Mouse (Mus musculus): ENCODE measurements around the gene Fam89b. TPM values are rescaled to one million over a fixed set of nuclear protein-coding genes. Genes with fewer than 3 reads are reported as not detected.
"Not testable (repeated sequence)": the region's sequence is repeated elsewhere in the genome, so short reads cannot be mapped to it uniquely, and the experiment has no call there.

Fam89b gene
- polyA plus RNA-seq, 1 experiment from 2014 or later, result 47.0 TPM

- Histone ChIP-seq H3K27ac (peak overlapping the region; percentile 93), H3K27me3 (no peaks in the 10 kb centered on the region), H3K9ac (peak overlapping the region; percentile 94), H3K9me3 (replicated peaks) (no peaks in the 10 kb centered on the region), H3K4me2 (peak overlapping the region; percentile 99), H3K4me3 (replicated peaks) (peak overlapping the region; percentile 79), H3K36me3 (peaks cover 66% of the 10 kb centered on the region), H3K4me1 (replicated peaks) (peaks cover 76% of the 10 kb centered on the region)
- WGBS (ENCODE audit: insufficient replicate concordance), result under 1% methylated on average over 7 of the region's 7 CpGs
- DNase-seq (no peak), ATAC-seq (ENCODE audit: low read depth) (no peak)
Observed at GRCm38 (mm10) chr19:5689088-5689428, 40.4 kb downstream of the Fam89b start.

- Histone ChIP-seq H3K9me3 (replicated peaks) (no peaks in the 10 kb centered on the region), H3K9ac (peak within 1 kb of the TSS; percentile 94), H3K36me3 (peaks cover 66% of the 10 kb centered on the region), H3K4me3 (replicated peaks) (peak within 1 kb of the TSS; percentile 79), H3K4me2 (peak within 1 kb of the TSS; percentile 99), H3K27me3 (no peaks in the 10 kb centered on the region), H3K4me1 (replicated peaks) (peaks cover 70% of the 10 kb centered on the region), H3K27ac (peak within 1 kb of the TSS; percentile 93)
- DNase-seq (peak; percentile 95), ATAC-seq (ENCODE audit: low read depth) (peak; percentile 79)
- under 1% methylated on average over 69 of the region's 69 CpGs for WGBS (ENCODE audit: insufficient replicate concordance)
Observed at GRCm38 (mm10) chr19:5688200-5689087, 41.0 kb downstream of the Fam89b start, which contains the start of the genes Map3k11 and Pcnx3. Map3k11 (plus strand) TSS chr19:5688742. Pcnx3 (minus strand) TSS chr19:5688908.

- no peak for ATAC-seq (ENCODE audit: low read depth)
Observed at GRCm38 (mm10) chr19:5687738-5688137, 41.7 kb downstream of the Fam89b start.

GRCm38 (mm10) chr19:5686954-5687353 is 42.5 kb downstream of the Fam89b start:
- Histone ChIP-seq H3K4me2 (peak overlapping the region; percentile 99), H3K4me3 (replicated peaks) (peak overlapping the region; percentile 79), H3K4me1 (replicated peaks) (peaks cover 55% of the 10 kb centered on the region), H3K27ac (peak overlapping the region; percentile 93), H3K9ac (peak overlapping the region; percentile 94), H3K36me3 (peaks cover 66% of the 10 kb centered on the region)
- H3K9me3 ChIP-seq (replicated peaks); ATAC-seq (ENCODE audit: low read depth); DNase-seq; H3K27me3 ChIP-seq: not testable (repeated sequence)
- WGBS (ENCODE audit: insufficient replicate concordance), result 81% methylated on average over 12 of the region's 12 CpGs

More at GRCm38 (mm10) chr19:5687738-5688137, 41.7 kb downstream of the Fam89b start:
- H3K27me3 ChIP-seq, result no peaks in the 10 kb centered on the region
- H3K27ac ChIP-seq, result peak overlapping the region; percentile 93
- peak overlapping the region; percentile 79 for H3K4me3 ChIP-seq (replicated peaks)
- peak overlapping the region; percentile 94 for H3K9ac ChIP-seq
- H3K4me2 ChIP-seq, result peak overlapping the region; percentile 99
- H3K36me3 ChIP-seq, result peaks cover 66% of the 10 kb centered on the region
- WGBS (ENCODE audit: insufficient replicate concordance), result 29% methylated on average over 9 of the region's 9 CpGs
- no peaks in the 10 kb centered on the region for H3K9me3 ChIP-seq (replicated peaks)
- peaks cover 63% of the 10 kb centered on the region for H3K4me1 ChIP-seq (replicated peaks)
- DNase-seq, result no peak

GRCm38 (mm10) chr19:5686437-5686836 is 43.0 kb downstream of the Fam89b start:
- DNase-seq, result peak; percentile 52
- H3K4me2 ChIP-seq, result peak overlapping the region; percentile 99
- H3K9ac ChIP-seq, result peak overlapping the region; percentile 94

GRCm38 (mm10) chr19:5685861-5686260 is 43.6 kb downstream of the Fam89b start:
- H3K36me3 ChIP-seq, result peaks cover 66% of the 10 kb centered on the region
- no peak for ATAC-seq (ENCODE audit: low read depth)
- peaks cover 44% of the 10 kb centered on the region for H3K4me1 ChIP-seq (replicated peaks)
- H3K4me2 ChIP-seq, result peak overlapping the region; percentile 99
- WGBS (ENCODE audit: insufficient replicate concordance), result 89% methylated on average over 11 of the region's 11 CpGs
- H3K9ac ChIP-seq, result peak overlapping the region; percentile 94
- H3K4me3 ChIP-seq (replicated peaks), result peak overlapping the region; percentile 79
- peak overlapping the region; percentile 93 for H3K27ac ChIP-seq
- no peaks in the 10 kb centered on the region for H3K27me3 ChIP-seq
- no peak for DNase-seq
- no peaks in the 10 kb centered on the region for H3K9me3 ChIP-seq (replicated peaks)

More at GRCm38 (mm10) chr19:5686437-5686836, 43.0 kb downstream of the Fam89b start:
- peak; percentile 14 for ATAC-seq (ENCODE audit: low read depth)
- H3K9me3 ChIP-seq (replicated peaks), result no peaks in the 10 kb centered on the region
- H3K27me3 ChIP-seq, result no peaks in the 10 kb centered on the region
- peak overlapping the region; percentile 93 for H3K27ac ChIP-seq
- peaks cover 50% of the 10 kb centered on the region for H3K4me1 ChIP-seq (replicated peaks)
- peak overlapping the region; percentile 79 for H3K4me3 ChIP-seq (replicated peaks)
- peaks cover 66% of the 10 kb centered on the region for H3K36me3 ChIP-seq
- WGBS (ENCODE audit: insufficient replicate concordance), result 49% methylated on average over 13 of the region's 13 CpGs

GRCm38 (mm10) chr19:5685431-5685830 is 44.0 kb downstream of the Fam89b start:
- no peak for DNase-seq
- Histone ChIP-seq H3K4me1 (replicated peaks) (peaks cover 40% of the 10 kb centered on the region), H3K36me3 (peaks cover 66% of the 10 kb centered on the region), H3K27ac (peak overlapping the region; percentile 93), H3K4me3 (replicated peaks) (no peak overlapping the region), H3K4me2 (peak overlapping the region; percentile 99; the same call in 1 of the 2 replicates), H3K27me3 (no peaks in the 10 kb centered on the region), H3K9me3 (replicated peaks) (no peaks in the 10 kb centered on the region), H3K9ac (peak overlapping the region; percentile 94; the same call in 1 of the 2 replicates)
- WGBS (ENCODE audit: insufficient replicate concordance), result 91% methylated on average over 19 of the region's 19 CpGs
- ATAC-seq (ENCODE audit: low read depth), result no peak

- DNase-seq, result no peak
- Histone ChIP-seq H3K4me3 (replicated peaks) (no peak overlapping the region), H3K27me3 (no peaks in the 10 kb centered on the region), H3K4me1 (replicated peaks) (peaks cover 36% of the 10 kb centered on the region), H3K9ac (peak overlapping the region; percentile 94; the same call in 1 of the 2 replicates), H3K36me3 (peaks cover 69% of the 10 kb centered on the region), H3K9me3 (replicated peaks) (no peaks in the 10 kb centered on the region), H3K4me2 (0 out of 2 replicates have a peak overlapping the region, but pooled peaks have one; percentile 99), H3K27ac (peak overlapping the region; percentile 31; the same call in 1 of the 2 replicates)
- no peak for ATAC-seq (ENCODE audit: low read depth)
- WGBS (ENCODE audit: insufficient replicate concordance), result 84% methylated on average over 13 of the region's 13 CpGs
Observed at GRCm38 (mm10) chr19:5684985-5685384, 44.5 kb downstream of the Fam89b start.

GRCm38 (mm10) chr19:5684236-5684635 is 45.2 kb downstream of the Fam89b start:
- 88% methylated on average over 12 of the region's 12 CpGs for WGBS (ENCODE audit: insufficient replicate concordance)

GRCm38 (mm10) chr19:5680432-5680831 is 49.0 kb downstream of the Fam89b start:
- Histone ChIP-seq H3K4me2 (no peak overlapping the region), H3K27me3 (no peaks in the 10 kb centered on the region), H3K9me3 (replicated peaks) (no peaks in the 10 kb centered on the region), H3K36me3 (peaks cover 96% of the 10 kb centered on the region), H3K4me1 (replicated peaks) (peaks cover 6% of the 10 kb centered on the region), H3K27ac (no peak overlapping the region), H3K9ac (no peak overlapping the region), H3K4me3 (replicated peaks) (no peak overlapping the region)
- DNase-seq, result no peak
- ATAC-seq (ENCODE audit: low read depth), result no peak
- 85% methylated on average over 4 of the region's 4 CpGs for WGBS (ENCODE audit: insufficient replicate concordance)

More at GRCm38 (mm10) chr19:5684236-5684635, 45.2 kb downstream of the Fam89b start:
- ATAC-seq (ENCODE audit: low read depth) (no peak), DNase-seq (no peak)
- H3K4me2 ChIP-seq, result no peak overlapping the region
- no peak overlapping the region for H3K4me3 ChIP-seq (replicated peaks)
- H3K36me3 ChIP-seq, result peaks cover 77% of the 10 kb centered on the region
- H3K27ac ChIP-seq, result no peak overlapping the region
- no peak overlapping the region for H3K9ac ChIP-seq
- H3K9me3 ChIP-seq (replicated peaks), result no peaks in the 10 kb centered on the region
- no peaks in the 10 kb centered on the region for H3K27me3 ChIP-seq
- H3K4me1 ChIP-seq (replicated peaks), result peaks cover 33% of the 10 kb centered on the region
